Mouse (Mus musculus): ENCODE results near the gene Pcolce. TPM values are rescaled to one million over a fixed set of nuclear protein-coding genes. Genes with fewer than 3 reads are reported as not detected.
A peak's percentile ranks its signal among the peaks of the same experiment; 100 is the strongest.
"Not testable (repeated sequence)": the region's sequence is repeated elsewhere in the genome, so short reads cannot be mapped to it uniquely, and the experiment has no call there.

Gene Pcolce
- total and polyA plus RNA-seq, 3 experiments, result 0.23 to 0.77 TPM; not detected in 1

DNA sequence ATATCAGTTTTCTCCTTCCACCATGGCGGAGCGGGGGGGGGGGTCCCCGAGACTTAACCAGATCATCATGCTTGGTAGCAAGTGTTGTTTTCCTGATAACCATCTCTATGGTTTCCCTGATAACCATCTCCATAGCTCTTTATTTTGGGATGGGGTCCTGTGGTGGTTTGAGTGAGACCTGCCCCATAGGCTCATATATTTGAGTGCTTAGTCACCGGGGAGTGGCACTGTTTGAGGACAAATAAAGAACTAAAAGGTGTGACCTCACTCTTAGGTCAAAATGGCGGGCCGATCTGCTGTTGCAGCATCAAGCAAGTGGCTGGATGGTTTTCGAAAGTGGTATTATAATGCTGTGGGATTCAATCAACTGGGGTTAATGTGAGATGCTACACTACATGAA is 1.8 kb upstream of the Pcolce start:
- Histone ChIP-seq H3K9ac (ENCODE audit: control insufficient read depth, low read depth, low read length, poor library complexity, severe bottlenecking) (no peak overlapping the region), H3K9me3 (replicated peaks; ENCODE audit: insufficient read depth, low read length) (no peaks in the 10 kb centered on the region), H3K4me1 (ENCODE audit: control insufficient read depth in 1 of 2, insufficient read depth in 2 of 2, low read length in 2 of 2) (no peaks in the 10 kb centered on the region), H3K27me3 (ENCODE audit: control insufficient read depth in 1 of 2, insufficient read depth in 2 of 2, low read length in 2 of 2) (no peaks in the 10 kb centered on the region), H3K36me3 (ENCODE audit: control insufficient read depth in 1 of 2, insufficient read depth in 2 of 2, low read length in 2 of 2) (no peaks in the 10 kb centered on the region), H3K79me2 (ENCODE audit: control insufficient read depth, insufficient read depth, low read length, poor library complexity) (no peaks in the 10 kb centered on the region), H3K4me3 (ENCODE audit: control insufficient read depth in 1 of 2, insufficient read depth in 1 of 2, low read depth in 2 of 2, low read length in 2 of 2) (no peak overlapping the region), H3K27ac (ENCODE audit: control insufficient read depth, low read depth, low read length) (no peak overlapping the region)
- DNase-seq (ENCODE audit: low read depth, low spot score), result no peak
- no peak for TF ChIP-seq NELFE (IDR thresholded peaks at IDR 0.05; ENCODE audit: low read depth, low read length)
- no peak for TF ChIP-seq ZKSCAN1 (IDR thresholded peaks at IDR 0.05; ENCODE audit: low read depth, low read length)
- TF ChIP-seq MAFK (IDR thresholded peaks at IDR 0.05; ENCODE audit: borderline replicate concordance, low read depth, low read length), result no peak
- no peak for TF ChIP-seq MAZ (IDR thresholded peaks at IDR 0.05; ENCODE audit: low read depth, low read length)
- no peak for TF ChIP-seq ETS1 (IDR thresholded peaks at IDR 0.05; ENCODE audit: low read depth, low read length)
- no peak for TF ChIP-seq NRF1 (IDR thresholded peaks at IDR 0.05; ENCODE audit: insufficient read depth, low read depth, low read length, poor library complexity, severe bottlenecking)
- TF ChIP-seq ZC3H11A (IDR thresholded peaks at IDR 0.05; ENCODE audit: low read depth, low read length), result no peak
- TF ChIP-seq CHD1 (IDR thresholded peaks at IDR 0.05; ENCODE audit: low read depth, low read length), result no peak
- no peak for TF ChIP-seq EP300 (IDR thresholded peaks at IDR 0.05; ENCODE audit: low read depth in 1 of 2, low read length in 2 of 2)
- TF ChIP-seq E2F4 (IDR thresholded peaks at IDR 0.05; ENCODE audit: borderline replicate concordance, low read depth, low read length), result no peak
- no peak for TF ChIP-seq MYC (IDR thresholded peaks at IDR 0.05; ENCODE audit: low read depth, low read length)
- no peak for TF ChIP-seq ZNF384 (IDR thresholded peaks at IDR 0.05; ENCODE audit: low read depth, low read length)
- no peak for TF ChIP-seq TBP (IDR thresholded peaks at IDR 0.05; ENCODE audit: low read depth, low read length)
- TF ChIP-seq MAX (IDR thresholded peaks at IDR 0.05; ENCODE audit: low read length), result no peak
- TF ChIP-seq GABPA (IDR thresholded peaks at IDR 0.05; ENCODE audit: low read depth, low read length), result no peak
- no peak for TF ChIP-seq USF1 (IDR thresholded peaks at IDR 0.05; ENCODE audit: low read depth, low read length)
- TF ChIP-seq POLR2AphosphoS2 (IDR thresholded peaks at IDR 0.05; ENCODE audit: low read length), result no peak
- no peak for TF ChIP-seq SMC3 (IDR thresholded peaks at IDR 0.05; ENCODE audit: low read depth, low read length)

DNA sequence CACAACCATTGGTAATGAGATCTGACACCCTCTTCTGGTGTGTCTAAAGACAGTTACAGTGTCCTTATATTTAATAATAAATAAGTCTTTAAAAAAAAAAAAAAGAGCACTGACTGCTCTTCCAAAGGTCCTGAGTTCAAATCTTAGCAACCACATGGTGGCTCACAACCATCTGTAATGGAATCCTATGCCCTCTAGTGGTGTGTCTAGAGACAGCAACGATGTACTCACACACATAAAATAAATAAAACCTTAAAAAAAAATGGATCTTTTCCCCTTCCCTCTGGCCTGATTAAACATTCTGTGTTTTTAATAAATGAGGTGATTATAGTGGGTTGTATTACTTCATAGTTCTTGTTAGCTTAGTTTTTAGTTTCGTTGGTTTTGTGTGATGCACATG is 1.3 kb upstream of the Pcolce start:
- not testable (repeated sequence) for H3K79me2 ChIP-seq (ENCODE audit: control insufficient read depth, insufficient read depth, low read length, poor library complexity); DNase-seq (ENCODE audit: low read depth, low spot score); H3K36me3 ChIP-seq (ENCODE audit: control insufficient read depth in 1 of 2, insufficient read depth in 2 of 2, low read length in 2 of 2); H3K27ac ChIP-seq (ENCODE audit: control insufficient read depth, low read depth, low read length); H3K9ac ChIP-seq (ENCODE audit: control insufficient read depth, low read depth, low read length, poor library complexity, severe bottlenecking); H3K4me3 ChIP-seq (ENCODE audit: control insufficient read depth in 1 of 2, insufficient read depth in 1 of 2, low read depth in 2 of 2, low read length in 2 of 2); H3K9me3 ChIP-seq (replicated peaks; ENCODE audit: insufficient read depth, low read length); H3K27me3 ChIP-seq (ENCODE audit: control insufficient read depth in 1 of 2, insufficient read depth in 2 of 2, low read length in 2 of 2); H3K4me1 ChIP-seq (ENCODE audit: control insufficient read depth in 1 of 2, insufficient read depth in 2 of 2, low read length in 2 of 2)
- TF ChIP-seq ZNF384 (IDR thresholded peaks at IDR 0.05; ENCODE audit: low read depth, low read length), result 0 out of 2 replicates have a peak, but pooled peaks have one; percentile 27
- peak; percentile 8; the same call in 1 of the 2 replicates for TF ChIP-seq SMC3 (IDR thresholded peaks at IDR 0.05; ENCODE audit: low read depth, low read length)
- peak in 2 of 3 experiments; percentile 5 to 32; a peak in 2 of 6 replicates for TF ChIP-seq CTCF (IDR thresholded peaks at IDR 0.05 in 2 of 3, conservative IDR thresholded peaks at IDR 0.05 in 1 of 3; ENCODE audit: control insufficient read depth in 1 of 3, insufficient read depth in 1 of 3, low read depth in 2 of 3, low read length in 3 of 3, poor library complexity in 1 of 3, severe bottlenecking in 1 of 3)

All from MEL (cell line).